Mouse (Mus musculus): ENCODE data around the gene Mroh7. TPM values are rescaled to one million over a fixed set of nuclear protein-coding genes. Genes with fewer than 3 reads are reported as not detected.
"Not testable (repeated sequence)": the region's sequence is repeated elsewhere in the genome, so short reads cannot be mapped to it uniquely, and the experiment has no call there.

The Mroh7 gene
- not detected in 2 replicates for polyA plus RNA-seq (2012; ENCODE audit: insufficient read depth, insufficient read length, low replicate concordance, missing spikeins)

DNA sequence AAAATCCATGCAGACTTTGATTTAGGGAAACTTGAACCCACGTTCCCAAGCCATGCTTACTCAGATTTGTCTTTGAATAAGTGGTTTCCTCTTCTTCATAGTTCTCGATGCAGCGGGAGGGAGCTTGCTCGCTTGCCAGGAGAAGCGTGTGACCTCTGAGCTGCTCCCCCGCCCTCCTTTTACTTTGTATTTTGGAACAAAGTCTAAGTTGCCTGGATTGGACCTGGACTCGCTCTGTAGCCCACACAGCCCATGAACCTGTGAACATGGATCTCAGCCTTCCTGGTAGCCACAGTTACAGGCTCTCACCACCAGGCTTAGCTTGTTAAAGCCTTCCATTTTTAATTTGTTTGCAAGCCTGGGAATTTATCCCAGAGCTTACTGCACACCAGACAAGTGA, at the start of gene Mroh7:
Gene Mroh7, minus strand, starts transcription at position 112 of the 400 bp plus-strand sequence.
- WGBS = 71% methylated on average over 7 of the region's 7 CpGs
- TF ChIP-seq POLR2A (IDR thresholded peaks at IDR 0.05; ENCODE audit: insufficient read depth, low read depth, low read length) = no peak
- H3K4me1 ChIP-seq (ENCODE audit: control insufficient read depth, insufficient read depth, low read length) = no peaks in the 10 kb centered on the region
- H3K4me3 ChIP-seq (ENCODE audit: insufficient read depth, low read depth, low read length) = no peak within 1 kb of the TSS
- no peak within 1 kb of the TSS for H3K27ac ChIP-seq (ENCODE audit: insufficient read depth, low read depth, low read length)

DNA sequence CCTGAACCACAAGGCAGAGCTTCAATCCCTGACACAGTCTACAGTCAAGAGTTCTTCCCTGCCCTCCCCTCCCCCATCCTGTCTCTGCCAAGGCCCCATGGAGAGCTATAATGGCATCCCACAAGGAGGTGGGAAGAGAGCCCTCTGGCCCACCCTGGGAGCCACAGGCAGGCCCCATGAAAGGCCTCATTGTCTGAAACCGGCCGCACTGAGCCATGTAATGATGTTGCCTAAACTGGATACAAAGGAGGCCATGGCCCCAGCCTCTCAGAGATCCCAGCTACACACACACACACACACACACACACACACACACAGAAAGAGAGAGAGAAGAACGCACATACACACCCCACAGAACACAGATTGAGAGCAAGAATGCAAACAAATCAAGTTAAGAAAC, 49.3 kb upstream of the Mroh7 start:
- Histone ChIP-seq H3K27ac (ENCODE audit: insufficient read depth, low read depth, low read length) (no peak overlapping the region), H3K4me3 (ENCODE audit: insufficient read depth, low read depth, low read length) (no peak overlapping the region), H3K4me1 (ENCODE audit: control insufficient read depth, insufficient read depth, low read length) (peaks cover 19% of the 10 kb centered on the region)
- 66% methylated on average over 3 of the region's 3 CpGs for WGBS
- TF ChIP-seq POLR2A (IDR thresholded peaks at IDR 0.05; ENCODE audit: insufficient read depth, low read depth, low read length) (no peak), CTCF (IDR thresholded peaks at IDR 0.05; ENCODE audit: insufficient read depth, low read depth, low read length) (no peak)

DNA sequence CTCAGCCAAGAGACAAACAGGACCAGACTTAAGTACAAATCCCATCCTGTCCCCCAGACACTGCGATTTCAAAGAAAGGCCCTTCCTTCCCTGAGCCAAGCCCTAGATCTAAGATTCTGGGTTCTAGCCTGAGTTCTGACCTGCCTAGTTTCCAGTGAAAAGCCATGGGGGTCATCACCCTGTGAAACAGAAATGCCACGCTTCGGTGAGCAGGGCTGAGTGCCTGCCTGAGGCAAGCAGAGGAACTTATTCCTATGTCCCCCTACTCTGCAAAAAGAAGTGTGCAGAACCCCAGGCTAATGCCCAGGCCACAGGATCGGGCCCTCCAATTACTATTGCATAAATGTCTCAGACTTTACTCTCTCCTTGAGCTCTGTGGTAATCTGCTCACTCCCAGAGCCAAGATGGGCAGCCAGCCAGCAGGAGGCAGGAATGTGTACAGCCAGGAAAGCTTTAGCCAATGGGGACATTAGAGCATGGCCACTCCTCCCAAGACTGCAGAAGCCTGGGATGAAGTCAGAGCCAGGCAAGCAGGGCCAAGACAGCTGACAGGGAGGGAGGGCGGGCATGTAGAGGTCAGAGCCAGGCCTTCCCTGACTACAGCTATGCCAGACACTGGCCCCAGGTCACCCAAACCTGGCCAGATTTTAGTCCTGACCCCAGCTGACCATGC, 47.5 kb upstream of the Mroh7 start:
- Histone ChIP-seq H3K27ac (ENCODE audit: insufficient read depth, low read depth, low read length) (peak overlapping the region; percentile 60; the same call in 1 of the 2 replicates), H3K4me3 (ENCODE audit: insufficient read depth, low read depth, low read length) (no peak overlapping the region), H3K4me1 (ENCODE audit: control insufficient read depth, insufficient read depth, low read length) (peaks cover 18% of the 10 kb centered on the region)
- WGBS = 56% methylated on average over 5 of the region's 5 CpGs
- TF ChIP-seq POLR2A (IDR thresholded peaks at IDR 0.05; ENCODE audit: insufficient read depth, low read depth, low read length) (no peak), CTCF (IDR thresholded peaks at IDR 0.05; ENCODE audit: insufficient read depth, low read depth, low read length) (no peak)

DNA sequence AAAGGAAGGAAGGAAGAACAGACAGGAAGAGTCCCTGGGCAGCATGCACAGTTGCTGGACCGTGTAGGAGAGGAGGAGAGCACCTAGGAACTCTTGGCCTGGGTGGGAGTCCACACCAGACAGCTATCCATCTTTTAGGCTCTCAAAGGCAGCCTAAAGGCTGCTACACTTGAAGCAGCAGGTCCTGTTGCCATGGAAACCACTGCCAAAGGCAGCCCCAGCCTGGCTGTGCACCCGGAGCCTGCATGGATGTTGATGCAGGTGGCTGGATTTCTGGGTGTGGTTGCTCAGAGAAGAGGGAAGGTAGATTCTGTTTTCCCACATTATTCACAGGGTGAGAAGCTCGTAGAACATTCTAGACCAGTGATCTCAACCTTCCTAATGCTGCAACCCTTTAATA, 46.3 kb upstream of the Mroh7 start:
- no peak for TF ChIP-seq POLR2A (IDR thresholded peaks at IDR 0.05; ENCODE audit: insufficient read depth, low read depth, low read length)
- no peak for TF ChIP-seq CTCF (IDR thresholded peaks at IDR 0.05; ENCODE audit: insufficient read depth, low read depth, low read length)

DNA sequence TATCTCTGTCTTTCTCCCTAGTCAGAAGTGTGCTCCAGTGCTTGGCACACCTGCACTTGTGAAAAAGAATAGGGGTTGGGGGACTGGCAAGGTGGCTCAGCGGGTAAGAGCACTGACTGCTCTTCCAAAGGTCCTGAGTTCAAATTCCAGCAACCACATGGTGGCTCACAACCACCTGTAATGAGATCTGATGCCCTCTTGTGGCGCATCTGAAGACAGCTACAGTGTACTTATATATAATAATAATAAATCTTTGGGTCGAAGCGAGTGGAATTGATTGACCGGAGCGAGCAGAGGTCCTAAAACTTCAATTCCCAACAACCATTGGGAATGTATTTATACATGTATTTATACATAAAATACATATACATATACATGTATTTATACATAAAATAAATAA, 45.0 kb upstream of the Mroh7 start:
- not testable (repeated sequence) for H3K4me3 ChIP-seq (ENCODE audit: insufficient read depth, low read depth, low read length); H3K27ac ChIP-seq (ENCODE audit: insufficient read depth, low read depth, low read length)
- peaks cover 15% of the 10 kb centered on the region for H3K4me1 ChIP-seq (ENCODE audit: control insufficient read depth, insufficient read depth, low read length)
- WGBS = 97% methylated on average over 6 of the region's 6 CpGs

More for the DNA sequence above, 46.3 kb upstream of the Mroh7 start:
- H3K27ac ChIP-seq (ENCODE audit: insufficient read depth, low read depth, low read length) = no peak overlapping the region
- H3K4me1 ChIP-seq (ENCODE audit: control insufficient read depth, insufficient read depth, low read length) = peaks cover 15% of the 10 kb centered on the region
- WGBS = 18% methylated on average over 3 of the region's 3 CpGs
- no peak overlapping the region for H3K4me3 ChIP-seq (ENCODE audit: insufficient read depth, low read depth, low read length)

DNA sequence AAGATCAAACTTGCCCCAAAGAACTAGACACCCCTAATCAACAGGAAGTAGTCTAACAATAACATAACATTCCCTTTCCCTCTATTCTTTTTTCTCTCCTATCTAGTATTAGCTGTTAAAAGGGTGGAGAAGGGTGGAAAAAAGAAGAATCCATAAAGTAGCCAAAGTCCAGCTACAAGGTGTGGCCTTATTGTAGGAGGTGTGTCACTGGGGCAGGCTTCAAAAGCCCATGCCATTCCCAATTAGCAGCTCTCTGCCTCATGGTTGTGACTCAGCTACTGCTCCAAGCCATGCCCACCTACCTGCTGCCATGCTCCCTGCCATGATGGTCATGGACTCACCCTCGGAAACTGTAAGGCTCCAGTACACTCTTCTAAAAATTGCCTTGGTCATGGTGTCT, 41.8 kb upstream of the Mroh7 start:
- Histone ChIP-seq H3K4me3 (ENCODE audit: insufficient read depth, low read depth, low read length) (no peak overlapping the region), H3K27ac (ENCODE audit: insufficient read depth, low read depth, low read length) (no peak overlapping the region), H3K4me1 (ENCODE audit: control insufficient read depth, insufficient read depth, low read length) (peaks cover 4% of the 10 kb centered on the region)
- WGBS = 98% methylated on average over 1 of the region's 1 CpGs
- no peak for TF ChIP-seq CTCF (IDR thresholded peaks at IDR 0.05; ENCODE audit: insufficient read depth, low read depth, low read length)
- TF ChIP-seq POLR2A (IDR thresholded peaks at IDR 0.05; ENCODE audit: insufficient read depth, low read depth, low read length) = no peak

DNA sequence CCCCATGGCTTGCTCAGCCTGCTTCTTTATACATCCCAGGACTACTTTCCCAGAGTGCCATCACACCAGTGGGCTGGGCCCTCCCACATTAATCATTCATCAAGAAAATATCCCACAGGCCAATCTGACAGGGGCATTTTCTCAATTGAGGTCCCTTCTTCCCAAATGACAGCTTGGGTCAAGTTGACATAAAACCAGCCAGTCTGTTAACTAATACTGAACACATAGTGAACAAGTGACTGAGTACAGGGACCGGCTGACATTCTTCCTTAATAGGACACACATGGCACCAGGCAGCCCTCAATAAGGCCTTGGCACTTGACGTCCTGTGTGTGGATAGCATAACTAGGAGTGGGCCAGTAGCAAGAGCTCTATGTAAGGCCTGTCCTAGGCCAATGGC, 38.6 kb upstream of the Mroh7 start:
- TF ChIP-seq POLR2A (IDR thresholded peaks at IDR 0.05; ENCODE audit: insufficient read depth, low read depth, low read length) = no peak
- no peak for TF ChIP-seq CTCF (IDR thresholded peaks at IDR 0.05; ENCODE audit: insufficient read depth, low read depth, low read length)
- Histone ChIP-seq H3K4me3 (ENCODE audit: insufficient read depth, low read depth, low read length) (no peak overlapping the region), H3K4me1 (ENCODE audit: control insufficient read depth, insufficient read depth, low read length) (no peaks in the 10 kb centered on the region; the same call in 1 of the 2 replicates), H3K27ac (ENCODE audit: insufficient read depth, low read depth, low read length) (no peak overlapping the region)
- WGBS = 91% methylated on average over 2 of the region's 2 CpGs

DNA sequence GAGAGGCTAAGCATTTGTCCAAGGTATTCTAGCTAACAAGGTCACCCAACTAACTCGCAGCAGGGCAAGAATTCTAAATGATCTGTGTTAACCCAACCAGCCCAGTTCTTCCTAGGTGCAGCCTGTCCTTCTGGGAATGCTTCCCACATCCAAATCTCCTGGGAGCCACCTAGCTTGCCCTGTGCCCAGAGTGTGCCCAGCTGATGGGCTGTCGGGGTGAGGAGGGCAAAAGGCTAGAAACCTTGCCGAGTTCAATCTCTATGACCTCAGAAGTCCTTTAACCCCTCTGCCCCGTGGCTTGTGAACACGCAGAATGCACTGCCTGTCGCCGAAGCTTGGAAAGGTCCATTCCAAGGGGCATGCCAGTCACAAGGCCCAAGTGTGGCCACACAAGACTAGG, 33.4 kb upstream of the Mroh7 start:
- Histone ChIP-seq H3K4me1 (ENCODE audit: control insufficient read depth, insufficient read depth, low read length) (no peaks in the 10 kb centered on the region), H3K27ac (ENCODE audit: insufficient read depth, low read depth, low read length) (no peak overlapping the region), H3K4me3 (ENCODE audit: insufficient read depth, low read depth, low read length) (no peak overlapping the region)
- TF ChIP-seq CTCF (IDR thresholded peaks at IDR 0.05; ENCODE audit: insufficient read depth, low read depth, low read length) (no peak), POLR2A (IDR thresholded peaks at IDR 0.05; ENCODE audit: insufficient read depth, low read depth, low read length) (no peak)
- 87% methylated on average over 7 of the region's 7 CpGs for WGBS

DNA sequence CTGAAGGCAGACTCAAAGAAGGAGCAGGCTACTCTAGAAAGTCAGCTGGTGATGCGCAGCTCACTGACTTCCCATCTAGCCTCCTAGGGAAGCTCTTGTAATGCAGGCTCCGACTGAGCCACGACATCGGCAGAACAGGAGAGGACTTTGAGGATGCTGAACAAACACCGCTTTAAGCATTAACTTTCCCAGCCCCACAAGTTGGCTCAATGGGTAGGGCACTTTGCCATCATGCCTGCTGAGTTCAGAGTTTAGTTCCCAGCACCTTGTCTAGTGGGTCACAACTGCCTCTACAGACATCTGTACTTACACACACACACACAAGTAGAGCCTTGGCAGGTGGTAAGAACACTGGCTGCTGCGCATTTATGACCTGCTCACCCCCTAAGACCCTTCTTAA, 21.0 kb upstream of the Mroh7 start:
- no peak for TF ChIP-seq CTCF (IDR thresholded peaks at IDR 0.05; ENCODE audit: insufficient read depth, low read depth, low read length)
- no peak for TF ChIP-seq POLR2A (IDR thresholded peaks at IDR 0.05; ENCODE audit: insufficient read depth, low read depth, low read length)
- 82% methylated on average over 6 of the region's 6 CpGs for WGBS

DNA sequence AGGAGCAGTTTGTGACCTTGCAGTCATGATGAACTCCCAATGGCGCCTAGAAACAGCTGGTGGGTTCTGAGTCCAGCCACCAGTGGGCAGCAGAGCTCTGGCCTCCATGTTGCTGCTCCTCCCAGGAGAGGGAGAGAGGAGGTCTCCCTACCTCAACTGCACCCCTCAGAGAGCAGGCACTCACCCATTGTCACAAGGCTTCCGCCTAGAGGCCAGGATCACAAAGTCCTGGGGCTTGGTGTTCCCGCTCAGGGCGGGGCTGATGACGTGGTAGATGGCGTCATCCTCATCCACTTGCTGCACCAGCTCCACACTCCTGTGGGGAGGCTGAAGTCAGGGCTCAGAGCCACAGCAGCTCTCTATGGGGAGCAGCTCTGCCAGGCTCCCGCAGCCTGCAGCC, 19.0 kb upstream of the Mroh7 start:
- H3K4me1 ChIP-seq (ENCODE audit: control insufficient read depth, insufficient read depth, low read length) = peaks cover 18% of the 10 kb centered on the region
- H3K27ac ChIP-seq (ENCODE audit: insufficient read depth, low read depth, low read length) = no peak overlapping the region
- 4% methylated on average over 7 of the region's 7 CpGs for WGBS
- H3K4me3 ChIP-seq (ENCODE audit: insufficient read depth, low read depth, low read length) = no peak overlapping the region
- TF ChIP-seq CTCF (IDR thresholded peaks at IDR 0.05; ENCODE audit: insufficient read depth, low read depth, low read length) (peak; percentile 93), POLR2A (IDR thresholded peaks at IDR 0.05; ENCODE audit: insufficient read depth, low read depth, low read length) (no peak)

More for the DNA sequence above, 21.0 kb upstream of the Mroh7 start:
- Histone ChIP-seq H3K4me1 (ENCODE audit: control insufficient read depth, insufficient read depth, low read length) (peaks cover 17% of the 10 kb centered on the region), H3K4me3 (ENCODE audit: insufficient read depth, low read depth, low read length) (no peak overlapping the region), H3K27ac (ENCODE audit: insufficient read depth, low read depth, low read length) (no peak overlapping the region)
